24 mouse cellular contexts compared by ENCODE assay signal in genomic region chr7:67039143-67039542, GRCm38 (mm10).
DNase-seq lines count a peak whose midpoint lies in the region; ATAC-seq and TF ChIP-seq lines count a peak whose summit lies in the region.
"Had no signal": no experiment of that assay in that cellular context is flagged by ENCODE, and none has a peak within 500 bp of the region (broad histone marks: within the 10 kb centered on the region; RNA-seq: fewer than 3 reads in every experiment).

No protein-coding gene starts in this region.

- 52% methylated on average over 3 of the region's 3 CpGs for WGBS in kidney, postnatal 0 days
- 11% methylated on average over 3 of the region's 3 CpGs for WGBS in lung, postnatal 0 days

- no peak for ATAC-seq in kidney, postnatal 0 days (replicated peaks; ENCODE audit: low FRiP score, low read depth)
- peak; percentile 70 for ATAC-seq in lung, postnatal 0 days
- ATAC-seq: forebrain, embryonic 15.5 days; midbrain, embryonic 15.5 days had no signal

- H3K27ac ChIP-seq in kidney, postnatal 0 days: no peak overlapping the region
- H3K27ac ChIP-seq in lung, postnatal 0 days (ENCODE audit: low read length): no peak overlapping the region
- H3K27ac ChIP-seq: embryonic facial prominence, embryonic 13.5 days; forebrain, embryonic 10.5 days; forebrain, embryonic 15.5 days; hindbrain, embryonic 14.5 days; kidney, embryonic 15.5 days; liver, embryonic 13.5 days; midbrain, embryonic 10.5 days; midbrain, embryonic 15.5 days; stomach, embryonic 15.5 days had no signal

- H3K9me3 ChIP-seq in kidney, postnatal 0 days (replicated peaks; ENCODE audit: low read length): no peaks in the 10 kb centered on the region
- no peaks in the 10 kb centered on the region for H3K9me3 ChIP-seq in lung, postnatal 0 days (ENCODE audit: low read length)
- H3K9me3 ChIP-seq: embryonic facial prominence, embryonic 13.5 days; forebrain, embryonic 10.5 days; forebrain, embryonic 15.5 days; kidney, embryonic 15.5 days; liver, embryonic 13.5 days; midbrain, embryonic 10.5 days; midbrain, embryonic 15.5 days; stomach, embryonic 15.5 days had no signal

- no peak for TF ChIP-seq CTCF in kidney, postnatal 0 days (IDR thresholded peaks at IDR 0.05; ENCODE audit: low read depth)
- TF ChIP-seq CTCF in lung, postnatal 0 days (IDR thresholded peaks at IDR 0.05): no peak

- H3K9ac ChIP-seq in kidney, postnatal 0 days (ENCODE audit: low read depth, low read length): no peak overlapping the region
- H3K9ac ChIP-seq in lung, postnatal 0 days (replicated peaks; ENCODE audit: low read depth): no peak overlapping the region
- H3K9ac ChIP-seq: embryonic facial prominence, embryonic 13.5 days; forebrain, embryonic 15.5 days; hindbrain, embryonic 14.5 days; kidney, embryonic 15.5 days; liver, embryonic 13.5 days; midbrain, embryonic 15.5 days; stomach, embryonic 15.5 days had no signal

- peak; percentile 12 for DNase-seq in kidney, postnatal 0 days (ENCODE audit: low spot score)
- DNase-seq in kidney, postnatal 4 days: no peak
- peak; percentile 91 for DNase-seq in lung, postnatal 0 days (ENCODE audit: low spot score)
- DNase-seq in lung, adult 18-20 months: no peak
- DNase-seq in lung, postnatal 36 days: peak; percentile 40
- no peak for DNase-seq in thymus, adult 18-20 months
- DNase-seq: adrenal gland, postnatal 25 days; B cell, adult 2 months; cerebellum, adult 11-12 months; cerebellum, adult 9-11 months; gastrocnemius, postnatal 25 days; left cerebral cortex, postnatal 4 days; liver, embryonic 13.5 days; right cerebral cortex, postnatal 25 days; thymus, postnatal 4 days had no signal

- peak; percentile 36; the same call in 1 of the 2 replicates for TF ChIP-seq EP300 in lung, postnatal 0 days (IDR thresholded peaks at IDR 0.05)

- no peak overlapping the region for H3K4me3 ChIP-seq in kidney, postnatal 0 days (replicated peaks; ENCODE audit: low read depth, low read length)
- H3K4me3 ChIP-seq in lung, postnatal 0 days (ENCODE audit: low read depth, low read length): no peak overlapping the region
- H3K4me3 ChIP-seq: embryonic facial prominence, embryonic 13.5 days; forebrain, embryonic 10.5 days; forebrain, embryonic 15.5 days; kidney, embryonic 15.5 days; liver, embryonic 13.5 days; midbrain, embryonic 10.5 days; midbrain, embryonic 15.5 days; stomach, embryonic 15.5 days had no signal

- no peaks in the 10 kb centered on the region for H3K4me1 ChIP-seq in kidney, postnatal 0 days (replicated peaks; ENCODE audit: insufficient read depth, low read length)
- no peaks in the 10 kb centered on the region for H3K4me1 ChIP-seq in lung, postnatal 0 days (ENCODE audit: insufficient read depth, low read depth, low read length)
- H3K4me1 ChIP-seq: forebrain, embryonic 10.5 days; forebrain, embryonic 15.5 days; liver, embryonic 13.5 days; midbrain, embryonic 15.5 days had no signal

- H3K36me3 ChIP-seq in kidney, postnatal 0 days (ENCODE audit: insufficient read depth, low read length): no peaks in the 10 kb centered on the region
- H3K36me3 ChIP-seq in lung, postnatal 0 days (ENCODE audit: insufficient read depth, low read length): no peaks in the 10 kb centered on the region
- H3K36me3 ChIP-seq: forebrain, embryonic 10.5 days; forebrain, embryonic 15.5 days; kidney, embryonic 15.5 days; liver, embryonic 13.5 days; midbrain, embryonic 10.5 days; midbrain, embryonic 15.5 days; stomach, embryonic 15.5 days had no signal

- no peaks in the 10 kb centered on the region for H3K27me3 ChIP-seq in kidney, postnatal 0 days (ENCODE audit: insufficient read depth, low read length)
- no peaks in the 10 kb centered on the region for H3K27me3 ChIP-seq in lung, postnatal 0 days (replicated peaks; ENCODE audit: insufficient read depth, low read length)
- H3K27me3 ChIP-seq: embryonic facial prominence, embryonic 13.5 days; forebrain, embryonic 15.5 days; kidney, embryonic 15.5 days; liver, embryonic 13.5 days; midbrain, embryonic 15.5 days; stomach, embryonic 15.5 days had no signal

- no peak overlapping the region for H3K4me2 ChIP-seq in kidney, postnatal 0 days (ENCODE audit: low read length)
- H3K4me2 ChIP-seq in lung, postnatal 0 days (replicated peaks; ENCODE audit: low read depth, low read length): no peak overlapping the region
- H3K4me2 ChIP-seq: embryonic facial prominence, embryonic 13.5 days; forebrain, embryonic 15.5 days; heart, embryonic 11.5 days; hindbrain, embryonic 14.5 days; kidney, embryonic 15.5 days; liver, embryonic 13.5 days; midbrain, embryonic 15.5 days; stomach, embryonic 15.5 days had no signal

Comparison
In these comparisons a context has a peak if more than half of its experiments do, and no peak if none do; other contexts are left out.
1. DNase-seq: peak in kidney, postnatal 0 days (single experiment), lung, postnatal 0 days (single experiment) and lung, postnatal 36 days (single experiment); none in kidney, postnatal 4 days (0 of 2), lung, adult 18-20 months (0 of 2) and thymus, adult 18-20 months (0 of 2).